Mouse (Mus musculus) thymus, postnatal 4 days (tissue): ENCODE measurements at regions not wholly inside any gene's neighbourhood (a gene's known extent, or its start where the extent isn't known, plus 50 kb on each side); places are given as distances from the start of the nearest gene placed in this dataset.

Experiments
- DNase-seq: peaks from one replicate; pipeline ENCODE4 v3.0.0; 2021

- no peak for DNase-seq
These were observed 101.1 kb upstream of the Ccnd1 start for GRCm38 (mm10) chr7:145040871-145041270.

- no peak for DNase-seq
These were observed 94.7 kb upstream of the Ccnd1 start for GRCm38 (mm10) chr7:145034385-145034784.

GRCm38 (mm10) chr7:145031275-145031674 lies 91.5 kb upstream of the Ccnd1 start:
- DNase-seq = no peak

DNA sequence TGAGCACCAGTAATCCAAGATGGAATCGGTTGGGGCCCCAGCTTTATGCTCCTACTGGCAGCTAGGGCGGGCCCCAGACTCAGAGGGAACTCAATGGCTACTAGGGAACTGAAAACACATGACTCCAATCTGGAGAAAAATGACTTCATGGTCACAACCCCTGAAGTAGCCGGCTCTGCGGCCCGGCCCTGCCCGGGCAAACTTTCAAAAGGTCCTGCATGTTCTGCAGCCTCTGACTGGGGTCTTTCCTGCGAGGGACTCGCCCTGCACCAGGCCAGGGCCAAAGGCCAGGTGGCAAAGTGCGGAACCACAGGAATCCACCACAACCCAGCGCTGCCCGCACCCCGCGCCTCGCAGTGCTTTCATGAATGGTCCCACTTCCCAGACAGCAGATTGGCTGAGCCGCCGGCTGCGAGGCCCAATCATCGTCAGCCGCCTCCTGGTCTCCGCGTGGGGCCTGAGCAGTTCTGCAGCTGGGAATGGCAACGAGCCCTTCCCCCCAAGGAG lies 91.0 kb upstream of the Ccnd1 start:
- peak; percentile 79 for DNase-seq

- DNase-seq = no peak
These were observed 89.9 kb upstream of the Ccnd1 start for GRCm38 (mm10) chr7:145029622-145030021.

- DNase-seq = peak; percentile 84
These were observed 89.4 kb upstream of the Ccnd1 start for GRCm38 (mm10) chr7:145029124-145029523.

GRCm38 (mm10) chr7:145027061-145027460 lies 87.3 kb upstream of the Ccnd1 start:
- DNase-seq = no peak

DNA sequence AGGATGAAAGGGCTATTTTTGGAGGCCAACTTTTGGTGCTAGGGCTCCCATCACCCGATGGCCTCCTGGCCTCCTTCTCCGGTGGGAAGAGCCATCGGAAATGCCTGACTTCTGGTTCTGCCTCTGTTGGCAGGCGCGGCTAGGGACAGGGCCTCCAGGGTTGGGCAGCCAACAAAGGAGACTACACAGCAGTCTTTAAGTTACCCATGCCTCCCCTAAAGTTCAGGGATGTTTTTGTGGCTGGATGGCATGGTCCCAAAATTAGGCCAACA lies 86.2 kb upstream of the Ccnd1 start:
- no peak for DNase-seq

DNA sequence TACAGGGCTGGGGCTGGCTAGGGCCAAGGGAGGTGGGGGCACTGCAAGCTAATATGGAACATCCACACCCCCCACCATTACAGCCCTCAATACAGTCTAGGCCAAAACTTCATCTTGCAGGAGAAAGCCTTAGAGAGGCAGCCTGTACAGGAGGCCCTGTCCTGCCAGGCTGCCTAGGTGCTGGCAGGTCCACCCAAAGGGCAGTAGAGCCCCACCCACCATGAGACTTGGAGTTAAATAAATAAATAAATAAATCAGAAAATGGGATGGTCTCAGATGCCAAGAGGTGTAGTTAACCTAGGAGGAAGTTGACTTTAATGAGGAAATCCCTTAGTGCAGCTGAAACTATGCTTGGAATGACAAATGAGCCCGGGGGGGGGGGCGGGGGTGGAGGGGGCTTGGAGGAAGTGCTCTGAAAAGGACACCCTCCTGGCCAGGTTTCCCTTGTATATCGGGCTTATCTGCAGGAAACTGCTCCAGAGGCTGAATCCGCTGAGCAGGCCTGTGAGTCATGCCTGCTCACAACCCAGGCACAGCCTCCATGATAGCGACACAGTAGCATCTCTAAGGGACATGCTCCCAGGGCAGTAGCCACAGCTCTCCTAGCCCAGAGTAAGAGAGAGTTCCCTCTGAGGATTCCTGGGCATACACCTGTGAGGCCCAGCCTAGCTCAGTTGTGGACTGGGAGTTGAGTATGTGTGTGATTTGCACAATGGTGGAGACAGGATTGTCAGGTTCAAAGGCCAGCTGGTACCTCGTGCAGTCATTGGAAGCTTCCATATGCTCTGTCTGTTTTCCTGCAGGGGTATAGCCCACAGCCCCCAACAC lies 85.7 kb upstream of the Ccnd1 start:
- no peak for DNase-seq

- DNase-seq = no peak
These were observed 84.9 kb upstream of the Ccnd1 start for GRCm38 (mm10) chr7:145024651-145025050.

GRCm38 (mm10) chr7:145019137-145019536 lies 79.4 kb upstream of the Ccnd1 start:
- DNase-seq = no peak

DNA sequence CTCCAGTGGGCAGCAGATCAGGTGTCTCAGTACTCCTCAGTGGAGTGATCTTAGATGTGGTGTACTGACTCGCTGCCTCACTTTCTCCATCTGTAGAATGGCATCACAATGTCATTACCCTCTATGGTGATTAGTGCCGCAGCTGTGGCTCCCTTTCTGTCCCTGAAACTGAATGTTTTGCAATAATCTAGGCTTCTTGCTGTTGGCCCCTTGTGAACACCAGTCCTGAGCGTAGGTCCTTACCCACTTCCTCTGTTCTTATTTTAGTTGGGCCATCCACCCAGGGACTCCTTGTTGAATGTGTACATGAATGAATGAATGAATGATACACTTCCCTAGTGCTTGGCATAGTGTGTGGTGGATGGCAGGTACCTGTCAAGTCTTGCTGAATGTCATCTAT lies 78.4 kb upstream of the Ccnd1 start:
- DNase-seq = no peak

DNA sequence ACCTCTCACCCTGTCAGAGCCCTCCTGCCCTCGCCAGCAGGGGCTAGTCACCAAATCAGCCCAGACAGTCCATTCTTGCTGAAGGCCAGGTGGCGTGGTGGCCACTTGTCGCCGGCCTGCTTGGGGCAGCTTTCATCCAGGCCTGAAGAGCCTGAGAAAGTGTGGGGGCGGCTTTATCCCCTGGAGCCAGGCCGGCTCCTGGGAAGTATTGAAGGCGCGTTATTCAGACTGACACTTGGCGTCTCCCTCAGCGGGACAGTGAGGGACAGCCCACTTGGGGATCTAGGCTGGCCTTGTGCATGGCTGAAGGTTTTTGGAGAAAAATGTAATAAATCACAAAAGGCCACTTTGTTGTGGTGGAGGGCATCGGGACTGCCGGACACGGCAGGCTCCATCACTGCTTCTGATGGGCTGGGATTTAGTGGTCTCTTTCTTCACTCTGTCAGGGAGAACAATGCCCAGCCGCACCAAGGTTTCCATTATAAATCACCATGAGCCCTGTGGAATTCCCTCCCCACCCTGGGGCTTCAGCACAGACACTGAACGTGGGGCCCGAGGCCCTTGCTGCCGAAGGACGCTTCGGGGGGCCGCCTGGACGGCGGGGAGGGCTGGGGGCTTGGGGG lies 75.8 kb upstream of the Ccnd1 start:
- DNase-seq = no peak

GRCm38 (mm10) chr7:145010757-145011156 lies 71.0 kb upstream of the Ccnd1 start:
- no peak for DNase-seq

- no peak for DNase-seq
These were observed 70.3 kb upstream of the Ccnd1 start for GRCm38 (mm10) chr7:145010004-145010403.

DNA sequence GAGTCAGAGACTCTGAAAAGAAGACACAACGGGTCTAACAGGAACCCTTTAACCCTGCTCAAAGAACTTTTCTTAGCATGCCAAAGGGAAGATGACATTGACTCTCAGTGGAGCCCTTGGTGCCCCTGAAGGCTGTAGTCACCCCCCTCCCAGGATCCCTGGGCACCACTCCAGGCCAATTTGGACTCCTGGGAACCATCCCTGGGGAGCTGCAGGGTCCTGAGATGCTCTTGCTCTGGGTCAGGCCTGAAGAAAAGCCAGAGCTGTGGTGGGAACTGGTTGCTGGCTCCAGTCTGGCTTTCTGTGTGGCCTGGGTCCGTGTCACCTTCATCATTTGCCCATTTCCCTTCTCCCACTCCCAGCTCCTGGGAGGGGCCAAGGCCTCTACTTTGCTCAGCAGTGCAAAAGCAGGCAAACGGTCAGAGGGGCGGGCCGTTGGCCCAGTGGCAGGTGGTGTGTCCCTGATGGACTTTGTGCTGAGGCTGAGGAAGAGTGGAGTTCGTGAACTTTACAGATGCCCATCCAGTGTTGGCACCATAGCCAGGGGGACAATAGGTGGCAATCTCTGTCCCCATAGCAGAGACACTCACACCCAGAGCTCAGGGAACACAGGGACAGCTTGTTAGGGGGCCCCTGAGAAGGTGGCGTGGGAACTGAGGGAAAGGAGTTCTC lies 69.1 kb upstream of the Ccnd1 start:
- no peak for DNase-seq

GRCm38 (mm10) chr7:145007216-145007615 lies 67.5 kb upstream of the Ccnd1 start:
- no peak for DNase-seq

DNA sequence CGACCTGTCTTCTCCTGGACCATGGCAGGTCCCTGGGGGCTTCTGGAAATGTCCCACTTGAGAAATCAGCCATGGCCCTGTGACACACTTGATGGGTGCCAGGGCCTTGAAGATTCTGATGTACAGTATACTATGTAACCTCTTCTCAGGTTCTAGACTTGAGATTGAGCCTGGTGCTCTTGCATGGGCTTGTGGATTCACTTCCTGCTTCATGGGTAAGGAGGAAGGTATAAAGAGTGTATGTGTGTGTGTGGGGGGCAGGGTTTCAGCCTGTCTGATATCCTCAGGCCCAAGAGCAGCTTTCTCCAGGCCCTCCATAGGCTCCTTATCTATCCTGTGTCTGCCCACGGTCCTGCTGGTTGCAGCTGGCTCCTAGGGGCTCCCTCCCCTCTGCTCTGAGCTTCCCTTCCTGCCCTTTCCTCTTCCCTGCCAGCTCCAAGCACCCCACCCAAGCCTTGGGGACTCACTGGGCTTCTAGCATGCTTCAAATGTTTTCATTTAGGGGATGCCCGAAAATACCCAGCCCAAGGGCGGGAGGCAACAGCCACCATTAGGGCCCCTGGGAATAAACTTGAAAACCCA lies 61.9 kb upstream of the Ccnd1 start:
- no peak for DNase-seq

- DNase-seq = no peak
These were observed 60.0 kb upstream of the Ccnd1 start for GRCm38 (mm10) chr7:144999741-145000140.

DNA sequence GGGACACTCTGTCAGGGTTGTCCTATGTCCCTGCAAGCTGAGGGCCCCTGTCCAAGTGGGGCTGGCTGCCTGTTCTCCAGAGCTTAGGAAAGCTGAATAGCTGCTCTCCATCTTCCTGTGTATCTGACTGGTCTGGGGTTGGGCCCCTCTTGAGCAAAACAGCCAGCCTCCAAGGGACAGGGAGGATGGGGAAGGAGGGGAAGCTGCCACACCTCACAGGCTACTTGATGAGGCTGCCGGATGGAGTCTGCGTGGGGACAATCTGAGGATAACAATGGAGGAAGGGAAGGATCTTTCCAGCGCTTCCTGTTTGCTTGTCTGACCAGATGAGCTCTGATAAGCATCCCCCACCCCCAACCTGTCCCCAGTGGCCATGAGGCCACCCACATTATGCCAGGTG lies 57.1 kb upstream of the Ccnd1 start:
- DNase-seq = no peak

DNA sequence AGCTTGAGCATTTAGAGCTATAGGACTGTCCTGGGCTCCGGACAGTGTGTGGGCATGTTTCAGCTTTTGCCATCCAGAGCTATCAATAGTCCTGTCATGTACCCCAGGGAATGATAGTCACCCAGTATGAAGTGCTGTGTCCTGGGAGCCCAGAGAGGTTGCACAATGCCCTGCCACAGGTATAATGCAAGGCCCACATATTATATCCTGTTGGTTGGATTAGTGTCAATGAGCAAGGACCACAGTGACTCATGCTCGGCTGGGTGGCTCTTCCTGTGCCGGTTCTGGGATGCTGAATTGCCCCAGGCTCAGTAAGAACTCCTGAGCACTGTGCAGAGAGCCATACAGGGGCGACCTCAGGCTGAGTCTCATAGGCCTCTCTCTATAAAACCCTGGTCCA lies 54.5 kb upstream of the Ccnd1 start:
- DNase-seq = no peak

GRCm38 (mm10) chr7:144993566-144993965 lies 53.8 kb upstream of the Ccnd1 start:
- no peak for DNase-seq

DNA sequence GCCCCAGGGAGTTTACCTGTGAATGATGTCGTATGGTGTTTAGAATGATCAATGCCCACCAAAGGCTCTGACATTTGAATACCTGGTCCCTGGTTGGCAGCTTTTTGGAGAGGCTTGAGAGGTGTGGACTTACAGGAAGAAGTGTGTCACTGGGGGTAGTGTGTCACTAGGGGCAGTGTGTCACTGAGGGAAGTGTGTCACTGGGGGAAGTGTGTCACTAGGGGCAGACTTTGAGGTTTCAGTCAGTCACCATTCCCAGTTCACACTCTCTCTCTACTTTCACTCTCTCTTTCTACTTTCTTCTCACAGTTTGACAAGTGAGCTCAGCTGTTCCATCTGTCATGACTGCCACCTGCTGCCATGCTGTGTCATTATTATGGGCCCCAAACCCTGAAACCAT lies 52.0 kb upstream of the Ccnd1 start:
- DNase-seq = no peak
